Comparison of ENCODE assay signal across 10 mouse cellular contexts in the genomic region with DNA sequence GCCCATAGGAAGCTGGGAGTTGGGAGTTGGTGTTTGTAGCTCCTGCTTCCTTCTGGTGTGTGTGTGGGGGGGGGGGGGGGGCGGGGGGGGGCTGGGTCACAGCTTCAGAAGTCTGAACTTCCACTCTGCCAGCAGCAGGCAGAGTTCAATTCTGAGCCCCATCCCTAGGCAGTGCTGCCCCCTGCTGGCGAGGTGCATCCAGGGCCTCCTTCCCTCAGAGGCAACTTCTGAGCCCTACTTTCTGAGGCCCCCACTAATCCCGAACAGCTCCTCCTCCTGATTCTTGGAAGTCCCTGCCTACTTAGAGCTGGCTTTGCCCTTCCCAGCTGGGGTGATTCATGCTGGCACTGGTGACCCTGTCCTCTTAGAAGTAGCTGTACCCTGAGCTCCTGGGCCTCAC. TPM values are rescaled to one million over a fixed set of nuclear protein-coding genes. Genes with fewer than 3 reads are reported as not detected.
DNase-seq lines count a peak whose midpoint lies in the region; ATAC-seq and TF ChIP-seq lines count a peak whose summit lies in the region.
"Had no signal": no experiment of that assay in that cellular context is flagged by ENCODE, and none has a peak within 500 bp of the region (broad histone marks: within the 10 kb centered on the region; RNA-seq: fewer than 3 reads in every experiment).

No protein-coding gene starts in this region.

- no peak for ATAC-seq in heart, embryonic 12.5 days (ENCODE audit: insufficient number of reproducible peaks, low FRiP score)

- no peak for TF ChIP-seq POLR2A in brain, embryonic 14.5 days (IDR thresholded peaks at IDR 0.05; ENCODE audit: borderline replicate concordance, extremely low read depth, insufficient read depth, insufficient read length, poor library complexity, severe bottlenecking)
- TF ChIP-seq POLR2A in spleen, adult 2 months (IDR thresholded peaks at IDR 0.05; ENCODE audit: low read depth, low read length): no peak

- H3K9me3 ChIP-seq in heart, embryonic 12.5 days (replicated peaks): no peaks in the 10 kb centered on the region
- H3K9me3 ChIP-seq: limb, embryonic 12.5 days had no signal

- TF ChIP-seq CTCF in brain, embryonic 14.5 days (IDR thresholded peaks at IDR 0.05; ENCODE audit: borderline replicate concordance, extremely low read depth, insufficient read depth, insufficient read length): peak; percentile 69
- TF ChIP-seq CTCF in spleen, adult 2 months (IDR thresholded peaks at IDR 0.05; ENCODE audit: extremely low read depth, insufficient read depth, insufficient read length, insufficient replicate concordance): peak; percentile 63; the same call in 1 of the 2 replicates

- peaks cover 32% of the 10 kb centered on the region for H3K27me3 ChIP-seq in heart, embryonic 12.5 days (replicated peaks)
- H3K27me3 ChIP-seq in spleen, adult 2 months (ENCODE audit: control insufficient read depth, insufficient read depth, low read length): no peaks in the 10 kb centered on the region

- no peak overlapping the region for H3K9ac ChIP-seq in heart, embryonic 12.5 days
- H3K9ac ChIP-seq: limb, embryonic 12.5 days had no signal

- WGBS in heart, embryonic 12.5 days: 22% methylated on average over 3 of the region's 3 CpGs
- 13% methylated on average over 3 of the region's 3 CpGs for WGBS in spleen, adult 2 months

- no peaks in the 10 kb centered on the region for H3K4me1 ChIP-seq in heart, embryonic 12.5 days (replicated peaks)
- no peaks in the 10 kb centered on the region for H3K4me1 ChIP-seq in spleen, adult 2 months (ENCODE audit: control insufficient read depth, insufficient read depth, insufficient read length)
- H3K4me1 ChIP-seq: limb, embryonic 12.5 days had no signal

- H3K4me2 ChIP-seq in heart, embryonic 12.5 days: no peak overlapping the region
- H3K4me2 ChIP-seq: limb, embryonic 12.5 days had no signal

- no peaks in the 10 kb centered on the region for H3K36me3 ChIP-seq in heart, embryonic 12.5 days
- no peaks in the 10 kb centered on the region for H3K36me3 ChIP-seq in spleen, adult 2 months (ENCODE audit: control insufficient read depth, insufficient read depth, low read length)
- H3K36me3 ChIP-seq: limb, embryonic 12.5 days had no signal

- no peak overlapping the region for H3K27ac ChIP-seq in heart, embryonic 12.5 days (ENCODE audit: poor library complexity, severe bottlenecking)
- no peak overlapping the region for H3K27ac ChIP-seq in spleen, adult 2 months (ENCODE audit: insufficient read depth, low read length)
- H3K27ac ChIP-seq: limb, embryonic 12.5 days had no signal

- H3K4me3 ChIP-seq in heart, embryonic 12.5 days: no peak overlapping the region
- H3K4me3 ChIP-seq in spleen, adult 2 months (ENCODE audit: extremely low read depth, insufficient read depth, insufficient read length): no peak overlapping the region
- H3K4me3 ChIP-seq: limb, embryonic 12.5 days had no signal

- peak; percentile 8 to 44 for DNase-seq in heart, postnatal 10 days
- DNase-seq in spleen, adult 18-20 months: peak; percentile 7 to 56
- DNase-seq in spleen, adult 12 weeks (ENCODE audit: low spot score): no peak
- no peak for DNase-seq in brain, embryonic 14.5 days (ENCODE audit: low read depth)
- DNase-seq in spleen, adult 2 months (ENCODE audit: low read depth in 1 of 2, low spot score in 2 of 2): peak in 1 of 2 experiments; percentile 41
- no peak for DNase-seq in frontal cortex, postnatal 36 days (ENCODE audit: low spot score in 2 of 2)
- no peak for DNase-seq in yolk sac, embryonic 10.5 days (ENCODE audit: low spot score)

- intact Hi-C loops in heart, postnatal 10 days (cut with DNase I): loop anchor here (1.0 kb wide), 1 partner anchor 164 kb away; no protein-coding TSS in a partner anchor

RNA-seq across cellular contexts. Expression of a gene that starts 10.9 kb away (rescaled TPM):
- total RNA-seq in heart, postnatal 10 days (2021): under 1 TPM; 0.05 to 0.12 TPM
- polyA plus RNA-seq in heart, embryonic 12.5 days (2016; fragmentation: Nextera tagmentation; extraction: Ambion mirVana): 0.08 and 0.20 TPM in 2 replicates
- polyA plus RNA-seq in brain, embryonic 14.5 days (2012; rRNA removed): 7.5 and 15.4 TPM in 2 replicates
- 0.23 and 0.35 TPM in 2 replicates for polyA plus RNA-seq in spleen, adult 2 months (2012; rRNA removed)
- total RNA-seq: common myeloid progenitor, adult 5-6 weeks had no signal

Comparison
In these comparisons a context has a peak if more than half of its experiments do, and no peak if none do; other contexts are left out.
1. DNase-seq: peak in heart, postnatal 10 days (2 of 2) and spleen, adult 18-20 months (2 of 2); none in spleen, adult 12 weeks (single experiment), brain, embryonic 14.5 days (single experiment), frontal cortex, postnatal 36 days (0 of 2) and yolk sac, embryonic 10.5 days (single experiment).